1 mouse cellular context compared by ENCODE assay signal in the genomic region with DNA sequence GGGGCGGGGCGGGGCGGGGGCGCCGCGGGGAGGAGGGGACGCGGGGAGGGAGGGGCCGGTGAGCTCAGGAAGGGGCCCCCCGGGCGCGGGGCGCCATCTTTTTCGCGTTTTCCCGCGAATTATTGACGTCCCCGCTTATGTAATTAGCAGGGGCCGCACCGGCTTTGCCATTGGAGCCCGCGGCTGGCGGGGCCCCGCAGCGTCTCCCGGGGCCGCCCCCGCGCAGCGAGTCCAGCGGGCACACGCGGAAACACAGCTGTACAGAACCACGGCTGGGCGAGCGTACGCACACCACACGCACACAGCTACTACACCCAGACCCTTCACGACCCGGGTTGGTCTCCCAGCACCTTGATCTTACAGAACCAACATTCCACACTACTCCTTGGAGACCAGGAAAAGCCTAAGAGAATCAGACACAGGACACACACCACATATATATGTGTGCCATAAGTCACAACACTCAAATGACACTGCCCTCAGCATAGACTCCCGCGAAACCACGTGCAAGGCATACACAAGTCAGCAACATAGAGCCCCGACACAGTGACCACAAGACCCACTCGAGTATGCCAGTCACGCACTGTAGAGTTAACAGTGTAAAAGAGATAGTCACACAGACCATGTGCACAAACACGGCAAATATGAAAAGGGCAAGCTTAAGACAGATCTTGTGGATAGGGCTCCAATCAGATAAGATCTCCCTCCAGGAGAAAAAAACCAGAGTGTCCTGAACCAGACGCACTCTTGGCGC.
A peak's percentile ranks its signal among the peaks of the same experiment; 100 is the strongest.
TF ChIP-seq lines count a peak whose summit lies in the region.

No protein-coding gene starts in this region.

TF ChIP-seq in CH12.LX, 34 proteins besides CTCF, POLR2A, EP300 and RAD21 (continued from another document):
- TF ChIP-seq PAX5 (IDR thresholded peaks at IDR 0.05; ENCODE audit: low read length) (no peak), ETS1 (conservative IDR thresholded peaks at IDR 0.05; ENCODE audit: low read depth, low read length) (no peak; the same call in 1 of the 2 replicates), NELFE (IDR thresholded peaks at IDR 0.05; ENCODE audit: low read depth, low read length) (peak; percentile 54; the same call in 1 of the 2 replicates), IRF4 (IDR thresholded peaks at IDR 0.05; ENCODE audit: low read depth, low read length) (no peak), KAT2A (IDR thresholded peaks at IDR 0.05; ENCODE audit: insufficient replicate concordance, low read length) (no peak), CHD1 (IDR thresholded peaks at IDR 0.05; ENCODE audit: low read depth, low read length) (no peak), NRF1 (IDR thresholded peaks at IDR 0.05; ENCODE audit: low read depth, low read length) (peak; percentile 53), ZKSCAN1 (IDR thresholded peaks at IDR 0.05; ENCODE audit: borderline replicate concordance, low read depth, low read length) (no peak), GABPA (IDR thresholded peaks at IDR 0.05; ENCODE audit: insufficient replicate concordance, low read depth, low read length) (no peak), USF1 (IDR thresholded peaks at IDR 0.05; ENCODE audit: low read depth, low read length) (no peak), UBTF (IDR thresholded peaks at IDR 0.05; ENCODE audit: low read depth, low read length) (no peak), SMC3 (IDR thresholded peaks at IDR 0.05; ENCODE audit: low read depth, low read length) (no peak), MYC (IDR thresholded peaks at IDR 0.05; ENCODE audit: low read depth, low read length) (peak; percentile 71), CHD2 (IDR thresholded peaks at IDR 0.05; ENCODE audit: low read length) (0 out of 2 replicates have a peak, but pooled peaks have one; percentile 12), POLR2AphosphoS2 (IDR thresholded peaks at IDR 0.05; ENCODE audit: low read depth, low read length) (no peak), ZMIZ1 (IDR thresholded peaks at IDR 0.05; ENCODE audit: low read depth, low read length) (peak; percentile 45), BHLHE40 (IDR thresholded peaks at IDR 0.05; ENCODE audit: low read depth, low read length) (peak; percentile 46; the same call in 1 of the 2 replicates), ZC3H11A (IDR thresholded peaks at IDR 0.05; ENCODE audit: low read depth, low read length) (no peak), JUN (IDR thresholded peaks at IDR 0.05; ENCODE audit: insufficient read depth, low read depth, low read length) (no peak), MAX (IDR thresholded peaks at IDR 0.05; ENCODE audit: low read length) (peak; percentile 81), SIN3A (IDR thresholded peaks at IDR 0.05; ENCODE audit: low read length) (peak; percentile 23; the same call in 1 of the 2 replicates), JUND (conservative IDR thresholded peaks at IDR 0.05; ENCODE audit: low read depth, low read length) (no peak), TBP (conservative IDR thresholded peaks at IDR 0.05; ENCODE audit: low read depth, low read length) (0 out of 2 replicates have a peak, but pooled peaks have one; percentile 40), ELF1 (IDR thresholded peaks at IDR 0.05; ENCODE audit: low read depth, low read length) (peak; percentile 68), MEF2A (IDR thresholded peaks at IDR 0.05; ENCODE audit: borderline replicate concordance, low read depth, low read length) (no peak), HCFC1 (IDR thresholded peaks at IDR 0.05; ENCODE audit: low read depth, low read length) (peak; percentile 16; the same call in 1 of the 2 replicates), MXI1 (IDR thresholded peaks at IDR 0.05; ENCODE audit: low read depth, low read length) (peak; percentile 65), TCF12 (IDR thresholded peaks at IDR 0.05; ENCODE audit: low read depth, low read length) (peak; percentile 66), ZNF384 (IDR thresholded peaks at IDR 0.05; ENCODE audit: low read depth, low read length) (no peak), MAFK (IDR thresholded peaks at IDR 0.05; ENCODE audit: insufficient replicate concordance, low read length) (no peak), USF2 (conservative IDR thresholded peaks at IDR 0.05; ENCODE audit: low read depth, low read length) (no peak), RCOR1 (conservative IDR thresholded peaks at IDR 0.05; ENCODE audit: low read depth, low read length) (no peak), E2F4 (IDR thresholded peaks at IDR 0.05; ENCODE audit: insufficient replicate concordance, low read depth, low read length) (0 out of 2 replicates have a peak, but pooled peaks have one; percentile 30)
